Mouse (Mus musculus): ENCODE data around the gene 2210408I21Rik. TPM values are rescaled to one million over a fixed set of nuclear protein-coding genes. Genes with fewer than 3 reads are reported as not detected.

Gene 2210408I21Rik
- total and polyA plus RNA-seq, 3 experiments: 0.05 to 28.2 (median 8.9) TPM

GRCm38 (mm10) chr13:77547486-77548385, 412.4 kb downstream of the 2210408I21Rik start:
- no peak for TF ChIP-seq GATA2 (IDR thresholded peaks at IDR 0.05; ENCODE audit: borderline replicate concordance, low read depth, low read length)
- no peak for TF ChIP-seq GATA1 (IDR thresholded peaks at IDR 0.05; ENCODE audit: borderline replicate concordance, low read length)
- no peak for TF ChIP-seq CTCF (IDR thresholded peaks at IDR 0.05; ENCODE audit: low read depth, low read length)
- no peak for TF ChIP-seq TAL1 (conservative IDR thresholded peaks at IDR 0.05; ENCODE audit: low read depth, low read length)
- no peak for TF ChIP-seq POLR2AphosphoS5 (IDR thresholded peaks at IDR 0.05; ENCODE audit: insufficient replicate concordance, low read depth, low read length)
- Histone ChIP-seq H3K36me3 (replicated peaks) (no peaks in the 10 kb centered on the region), H3K4me3 (ENCODE audit: low read depth, low read length) (no peak overlapping the region), H3K9me3 (replicated peaks) (no peaks in the 10 kb centered on the region), H3K4me1 (ENCODE audit: insufficient read depth, low read depth, low read length) (no peaks in the 10 kb centered on the region), H3K27me3 (ENCODE audit: insufficient read depth, low read length) (no peaks in the 10 kb centered on the region)
- ATAC-seq (ENCODE audit: extremely low read depth, insufficient number of reproducible peaks, low FRiP score, poor library complexity, severe bottlenecking) (no peak), DNase-seq (ENCODE audit: low spot score) (no peak)

GRCm38 (mm10) chr13:77548386-77548695, 413.0 kb downstream of the 2210408I21Rik start:
- Histone ChIP-seq H3K9me3 (replicated peaks) (no peaks in the 10 kb centered on the region), H3K4me1 (ENCODE audit: insufficient read depth, low read depth, low read length) (no peaks in the 10 kb centered on the region), H3K36me3 (replicated peaks) (no peaks in the 10 kb centered on the region), H3K27me3 (ENCODE audit: insufficient read depth, low read length) (no peaks in the 10 kb centered on the region), H3K4me3 (ENCODE audit: low read depth, low read length) (no peak overlapping the region)
- no peak for TF ChIP-seq CTCF (IDR thresholded peaks at IDR 0.05; ENCODE audit: low read depth, low read length)
- no peak for ATAC-seq (ENCODE audit: extremely low read depth, insufficient number of reproducible peaks, low FRiP score, poor library complexity, severe bottlenecking)
- DNase-seq (ENCODE audit: low spot score): no peak

DNA sequence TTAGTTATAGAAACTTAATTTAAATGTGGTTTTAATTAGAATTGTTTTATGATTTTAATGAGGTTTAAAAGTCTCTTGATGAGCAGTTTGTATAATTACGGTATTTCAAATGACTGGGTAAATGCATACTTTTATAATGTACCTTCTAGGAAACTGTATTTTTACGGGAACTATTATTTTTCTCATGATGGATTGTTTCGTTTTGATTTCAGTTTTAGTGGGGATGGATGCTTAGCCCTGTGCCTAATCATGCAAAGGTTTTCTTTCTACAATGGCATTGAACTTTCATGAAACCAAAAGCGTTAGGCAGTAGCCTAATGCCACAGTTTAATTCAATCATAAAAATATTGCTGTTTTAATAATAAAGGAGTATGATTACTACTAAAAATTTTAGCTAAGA, 413.4 kb downstream of the 2210408I21Rik start:
- no peaks in the 10 kb centered on the region for H3K9me3 ChIP-seq (replicated peaks)
- DNase-seq (ENCODE audit: low spot score) (no peak), ATAC-seq (ENCODE audit: extremely low read depth, insufficient number of reproducible peaks, low FRiP score, poor library complexity, severe bottlenecking) (no peak)
- H3K36me3 ChIP-seq (replicated peaks): no peaks in the 10 kb centered on the region
- no peaks in the 10 kb centered on the region for H3K4me1 ChIP-seq (ENCODE audit: insufficient read depth, low read depth, low read length)
- H3K4me3 ChIP-seq (ENCODE audit: low read depth, low read length): no peak overlapping the region
- H3K27me3 ChIP-seq (ENCODE audit: insufficient read depth, low read length): no peaks in the 10 kb centered on the region
- TF ChIP-seq GATA1 (IDR thresholded peaks at IDR 0.05; ENCODE audit: borderline replicate concordance, low read length) (no peak), TAL1 (conservative IDR thresholded peaks at IDR 0.05; ENCODE audit: low read depth, low read length) (no peak)

GRCm38 (mm10) chr13:77594011-77594410, 458.7 kb downstream of the 2210408I21Rik start:
- no peak for TF ChIP-seq TAL1 (conservative IDR thresholded peaks at IDR 0.05; ENCODE audit: low read depth, low read length)
- TF ChIP-seq POLR2AphosphoS5 (IDR thresholded peaks at IDR 0.05; ENCODE audit: insufficient replicate concordance, low read depth, low read length): no peak
- TF ChIP-seq GATA1 (IDR thresholded peaks at IDR 0.05; ENCODE audit: borderline replicate concordance, low read length): no peak
- no peak for TF ChIP-seq GATA2 (IDR thresholded peaks at IDR 0.05; ENCODE audit: borderline replicate concordance, low read depth, low read length)
- no peak for TF ChIP-seq CTCF (IDR thresholded peaks at IDR 0.05; ENCODE audit: low read depth, low read length)
- Histone ChIP-seq H3K27me3 (ENCODE audit: insufficient read depth, low read length) (no peaks in the 10 kb centered on the region), H3K4me1 (ENCODE audit: insufficient read depth, low read depth, low read length) (no peaks in the 10 kb centered on the region), H3K36me3 (replicated peaks) (no peaks in the 10 kb centered on the region), H3K9me3 (replicated peaks) (no peaks in the 10 kb centered on the region), H3K4me3 (ENCODE audit: low read depth, low read length) (no peak overlapping the region)
- DNase-seq (ENCODE audit: low spot score): no peak
- no peak for ATAC-seq (ENCODE audit: extremely low read depth, insufficient number of reproducible peaks, low FRiP score, poor library complexity, severe bottlenecking)

DNA sequence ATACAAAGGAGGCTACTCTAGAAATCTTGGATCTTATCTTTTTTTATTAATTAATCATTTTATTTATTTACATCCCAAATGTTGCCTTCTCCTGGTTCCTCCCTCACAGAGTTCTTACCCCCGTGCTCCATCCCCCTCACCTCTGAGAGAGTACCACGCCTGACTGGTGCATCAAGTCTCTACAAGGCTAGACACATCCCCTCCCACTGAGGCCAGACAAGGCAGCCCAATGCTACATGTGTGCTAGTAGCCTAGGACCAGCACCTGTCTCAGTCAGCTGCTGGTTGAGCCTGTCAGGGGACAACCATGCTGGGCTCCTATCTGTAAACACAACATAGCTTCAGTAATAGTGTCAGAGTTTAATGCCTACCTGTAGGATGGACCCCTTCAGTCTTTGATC, 480.0 kb downstream of the 2210408I21Rik start:
- H3K4me3 ChIP-seq (ENCODE audit: low read depth, low read length): no peak overlapping the region
- H3K9me3 ChIP-seq (replicated peaks): no peaks in the 10 kb centered on the region
- no peaks in the 10 kb centered on the region for H3K36me3 ChIP-seq (replicated peaks)
- ATAC-seq (ENCODE audit: extremely low read depth, insufficient number of reproducible peaks, low FRiP score, poor library complexity, severe bottlenecking) (no peak), DNase-seq (ENCODE audit: low spot score) (no peak)
- no peaks in the 10 kb centered on the region for H3K27me3 ChIP-seq (ENCODE audit: insufficient read depth, low read length)
- no peaks in the 10 kb centered on the region for H3K4me1 ChIP-seq (ENCODE audit: insufficient read depth, low read depth, low read length)
- TF ChIP-seq TAL1 (conservative IDR thresholded peaks at IDR 0.05; ENCODE audit: low read depth, low read length) (no peak), CTCF (IDR thresholded peaks at IDR 0.05; ENCODE audit: low read depth, low read length) (no peak), GATA1 (IDR thresholded peaks at IDR 0.05; ENCODE audit: borderline replicate concordance, low read length) (no peak), GATA2 (IDR thresholded peaks at IDR 0.05; ENCODE audit: borderline replicate concordance, low read depth, low read length) (no peak), POLR2AphosphoS5 (IDR thresholded peaks at IDR 0.05; ENCODE audit: insufficient replicate concordance, low read depth, low read length) (no peak)

Other genes with a start within 250 kb of the 2210408I21Rik start
- gene Slf1, start 67 bp upstream of the 2210408I21Rik start, total RNA-seq (2014; fragmentation: Nextera tagmentation): 39.3 and 41.5 TPM in 2 replicates
- gene Slf1, start 67 bp upstream of the 2210408I21Rik start, total RNA-seq (2017): 39.5 and 46.5 TPM in 2 replicates
- 2.4 and 3.6 TPM in 2 replicates for gene Slf1, start 67 bp upstream of the 2210408I21Rik start, polyA plus RNA-seq (2012)